Mouse (Mus musculus) embryonic facial prominence, embryonic 13.5 days (tissue): ENCODE results near the gene Prps1. TPM values are rescaled to one million over a fixed set of nuclear protein-coding genes. Genes with fewer than 3 reads are reported as not detected.
"Not testable (repeated sequence)": the region's sequence is repeated elsewhere in the genome, so short reads cannot be mapped to it uniquely, and the experiment has no call there.

ENCODE experiments used
- ATAC-seq: fragments of 200-750 bp; cut with Nextera tagmentation; 2 replicates; pipeline ENCODE4 v1.8.0; 2017; ENCODE audit warnings: low read depth; ENCODE audit not compliant: insufficient number of reproducible peaks, insufficient read depth, low FRiP score, low TSS enrichment
- H3K27ac ChIP-seq: fragments of 300-500 bp; sonication (generic); 2 replicates; pipeline ENCODE4 v1.5.1; 2015; ENCODE audit warnings: moderate library complexity, mild to moderate bottlenecking, inconsistent platforms
- H3K27me3 ChIP-seq: fragments of 300-500 bp; sonication (generic); 2 replicates; pipeline ENCODE4 v1.6.1; 2015; ENCODE audit warnings: mild to moderate bottlenecking, inconsistent platforms
- H3K36me3 ChIP-seq: fragments of 300-500 bp; sonication (generic); 2 replicates; pipeline ENCODE4 v1.6.1; 2015; ENCODE audit warnings: mild to moderate bottlenecking, inconsistent platforms
- H3K4me1 ChIP-seq: fragments of 300-500 bp; sonication (generic); 2 replicates; pipeline ENCODE4 v1.6.1; 2015; ENCODE audit warnings: inconsistent platforms
- H3K4me2 ChIP-seq: fragments of 300-500 bp; sonication (generic); 2 replicates; pipeline ENCODE4 v1.6.1; 2015; ENCODE audit warnings: moderate library complexity, mild to moderate bottlenecking, inconsistent platforms
- H3K4me3 ChIP-seq: fragments of 300-500 bp; sonication (generic); 2 replicates; pipeline ENCODE4 v1.5.1; 2015; ENCODE audit warnings: mild to moderate bottlenecking, inconsistent platforms
- H3K9ac ChIP-seq: fragments of 300-500 bp; sonication (generic); 2 replicates; pipeline ENCODE4 v1.6.1; 2015; ENCODE audit warnings: mild to moderate bottlenecking, inconsistent platforms
- H3K9me3 ChIP-seq: fragments of 300-500 bp; sonication (generic); 2 replicates; pipeline ENCODE4 v1.6.1; 2016; ENCODE audit warnings: inconsistent platforms
- WGBS: fragments of 180-500 bp; shearing (Covaris S2); methylation state at CpG from one replicate; pipeline ENCODE4 v1.1.7; 2015; ENCODE audit warnings: mixed read lengths; 5-methylcytosine and 5-hydroxymethylcytosine counted together
- polyA plus RNA-seq: library from polyadenylated mRNA; unstranded; fragments of >200 nt; fragmentation: Nextera tagmentation; extraction: Ambion mirVana; gene quantifications from 2 replicates; pipeline ENCODE4 v1.2.1, GENCODE M21; 2015

The Prps1 gene
- polyA plus RNA-seq, 1 experiment from 2014 or later, result 54.6 TPM

DNA sequence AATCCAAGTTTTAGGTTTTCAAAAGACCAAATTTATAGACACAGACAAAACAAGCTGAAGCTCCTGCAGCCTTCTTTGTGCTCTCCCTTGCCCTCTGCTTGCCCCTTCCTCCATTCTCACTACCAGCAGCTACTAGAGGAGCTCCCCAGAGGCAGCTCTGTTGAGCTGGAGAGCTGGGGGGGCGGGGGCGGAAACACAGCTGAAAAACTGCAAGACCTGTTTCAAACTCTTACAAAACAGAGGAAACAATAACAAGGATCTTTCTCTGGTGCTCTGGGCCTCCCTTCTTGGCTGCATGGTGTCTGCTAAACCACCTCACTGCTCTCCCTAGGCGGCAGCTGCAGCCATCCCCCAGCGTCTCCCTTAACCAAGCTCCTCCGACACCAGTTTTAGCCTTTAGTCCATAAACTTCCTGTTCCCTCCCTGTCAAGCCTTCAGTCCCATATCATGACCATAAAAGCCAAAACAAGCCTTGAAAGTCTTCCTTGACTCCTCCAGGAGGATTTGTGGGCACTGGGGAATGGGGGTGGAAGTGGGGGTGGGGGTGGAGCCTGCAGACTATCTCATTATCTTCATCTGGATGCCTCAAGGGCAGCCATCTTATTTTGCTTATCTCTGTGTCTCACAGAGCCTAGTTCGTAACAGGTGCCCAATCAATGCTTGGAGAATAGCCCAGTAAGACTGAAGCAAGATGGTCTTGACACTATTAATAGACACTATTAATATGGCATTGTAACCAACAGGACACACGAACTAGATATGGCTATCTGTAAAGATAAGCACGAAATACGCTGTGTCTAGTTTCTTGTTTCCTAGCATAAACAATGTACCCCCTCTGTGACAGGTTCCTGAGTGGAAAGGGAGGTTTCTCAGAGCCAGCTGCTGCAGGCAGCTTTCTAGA lies 45.2 kb downstream of the Prps1 start:
- H3K36me3 ChIP-seq, result no peaks in the 10 kb centered on the region
- H3K9me3 ChIP-seq, result no peaks in the 10 kb centered on the region
- 62% methylated on average over 9 of the region's 9 CpGs for whole genome bisulfite sequencing
- no peak overlapping the region for H3K9ac ChIP-seq
- 0 out of 2 replicates have a peak, but pooled peaks cover 6% of the 10 kb centered on the region for H3K4me1 ChIP-seq
- no peak for ATAC-seq
- peaks cover 19% of the 10 kb centered on the region for H3K27me3 ChIP-seq
- no peak overlapping the region for H3K27ac ChIP-seq
- no peak overlapping the region for H3K4me2 ChIP-seq
- H3K4me3 ChIP-seq, result no peak overlapping the region

DNA sequence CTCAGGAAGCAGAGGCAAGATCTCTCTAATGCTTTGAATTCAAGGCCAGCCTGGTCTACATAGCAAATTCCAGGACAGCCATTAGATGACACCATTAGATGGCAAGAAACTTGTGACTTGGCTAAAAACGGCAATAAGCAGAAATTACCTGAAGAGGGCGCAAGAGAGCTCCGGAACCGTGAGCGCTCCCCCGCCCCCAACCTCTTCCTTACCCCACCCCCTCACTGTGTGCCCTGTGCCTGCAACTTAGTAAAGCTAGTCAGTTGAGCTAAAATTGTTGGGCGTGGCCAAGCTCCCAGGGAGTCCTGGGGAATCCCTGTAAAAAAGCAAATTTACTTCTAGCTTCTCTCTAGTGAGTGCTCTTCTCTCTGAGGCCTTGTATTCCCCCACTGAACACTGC lies 47.5 kb downstream of the Prps1 start:
- no peak overlapping the region for H3K4me2 ChIP-seq
- H3K36me3 ChIP-seq, result no peaks in the 10 kb centered on the region
- no peak overlapping the region for H3K27ac ChIP-seq
- H3K27me3 ChIP-seq, result peaks cover 29% of the 10 kb centered on the region
- H3K4me3 ChIP-seq, result no peak overlapping the region
- 19% methylated on average over 7 of the region's 7 CpGs for WGBS
- H3K4me1 ChIP-seq, result 0 out of 2 replicates have a peak, but pooled peaks cover 6% of the 10 kb centered on the region
- no peak overlapping the region for H3K9ac ChIP-seq
- no peaks in the 10 kb centered on the region for H3K9me3 ChIP-seq
- no peak for ATAC-seq

DNA sequence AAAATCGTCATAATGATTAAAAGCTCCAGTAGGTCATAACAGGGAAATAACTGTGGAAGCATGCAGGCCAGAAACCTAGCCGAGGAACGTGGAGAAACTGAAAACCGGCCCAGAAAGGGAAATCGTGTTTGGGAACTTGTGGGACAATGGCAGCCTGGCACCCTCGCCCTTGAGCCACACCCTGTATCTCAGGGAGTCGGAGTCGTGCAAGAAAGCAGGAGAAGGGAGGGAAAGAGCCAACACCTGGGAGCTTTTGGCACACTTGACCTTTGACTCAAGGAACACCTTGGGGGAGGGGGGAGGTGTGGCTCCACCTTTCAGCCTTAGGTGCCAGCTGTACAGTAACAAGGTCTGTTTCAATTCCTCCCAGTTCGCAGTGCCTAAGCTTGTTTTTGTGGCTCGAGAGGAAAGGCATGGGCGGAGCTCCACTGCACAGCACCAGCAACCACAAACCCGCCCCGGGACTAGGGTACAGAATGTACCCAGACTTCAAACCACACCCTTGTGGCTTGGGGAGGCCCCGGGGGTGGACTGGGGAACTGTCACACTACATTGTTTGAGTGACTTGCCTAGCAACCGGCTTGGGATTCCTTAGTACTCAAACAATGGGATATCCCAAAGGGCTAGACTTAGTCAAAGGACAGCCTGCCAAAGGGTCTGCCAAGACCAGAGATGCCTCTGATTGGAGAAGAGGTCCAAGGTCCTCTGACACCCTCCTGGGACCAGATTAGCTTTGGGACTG lies 49.3 kb downstream of the Prps1 start:
- Histone ChIP-seq H3K27ac (no peak overlapping the region), H3K4me2 (no peak overlapping the region), H3K9me3 (no peaks in the 10 kb centered on the region), H3K27me3 (peaks cover 34% of the 10 kb centered on the region), H3K4me3 (no peak overlapping the region), H3K9ac (no peak overlapping the region), H3K4me1 (peaks cover 7% of the 10 kb centered on the region; the same call in 1 of the 2 replicates), H3K36me3 (no peaks in the 10 kb centered on the region)
- WGBS, result 42% methylated on average over 15 of the region's 15 CpGs
- ATAC-seq, result 0 out of 2 replicates have a peak, but pooled peaks have one; percentile 72

DNA sequence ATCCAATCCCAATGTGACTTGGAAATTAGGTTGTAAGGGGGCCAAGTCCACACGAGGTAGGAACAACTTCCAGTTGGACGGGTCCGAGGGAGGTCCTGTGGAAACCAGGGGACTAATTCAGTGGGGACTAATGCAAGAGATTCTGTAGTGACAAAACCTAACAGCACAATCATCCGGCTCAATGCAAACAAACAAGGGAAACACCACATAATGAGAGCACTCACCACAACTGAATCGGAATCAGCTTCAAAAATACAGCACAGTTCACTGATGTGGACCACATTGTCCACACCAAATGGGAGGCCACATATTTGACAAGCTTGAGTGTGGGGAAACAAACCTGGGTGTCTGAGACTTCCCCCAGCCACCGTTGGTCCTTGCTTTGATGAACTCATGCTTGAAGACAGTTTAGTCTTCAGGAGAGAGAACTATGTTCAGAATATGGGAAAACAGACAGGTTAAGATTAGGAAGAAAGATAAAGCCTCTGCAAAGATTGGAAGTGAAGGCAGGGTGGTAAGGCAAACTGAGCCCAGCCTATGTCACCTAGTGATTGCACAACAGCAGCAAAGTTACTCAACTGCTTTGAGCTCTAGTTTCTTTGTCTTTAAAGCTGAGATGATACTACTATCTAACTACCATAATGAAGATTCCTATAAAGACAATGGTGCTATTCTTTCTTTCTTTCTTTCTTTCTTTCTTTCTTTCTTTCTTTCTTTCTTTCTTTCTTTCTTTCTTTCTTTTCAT lies 50.2 kb downstream of the Prps1 start:
- Histone ChIP-seq H3K27me3 (peaks cover 34% of the 10 kb centered on the region), H3K4me1 (peaks cover 12% of the 10 kb centered on the region; the same call in 1 of the 2 replicates), H3K9me3 (no peaks in the 10 kb centered on the region), H3K36me3 (no peaks in the 10 kb centered on the region), H3K4me3 (no peak overlapping the region), H3K4me2 (no peak overlapping the region), H3K27ac (no peak overlapping the region), H3K9ac (no peak overlapping the region)
- ATAC-seq, result no peak
- WGBS, result 75% methylated on average over 6 of the region's 6 CpGs

DNA sequence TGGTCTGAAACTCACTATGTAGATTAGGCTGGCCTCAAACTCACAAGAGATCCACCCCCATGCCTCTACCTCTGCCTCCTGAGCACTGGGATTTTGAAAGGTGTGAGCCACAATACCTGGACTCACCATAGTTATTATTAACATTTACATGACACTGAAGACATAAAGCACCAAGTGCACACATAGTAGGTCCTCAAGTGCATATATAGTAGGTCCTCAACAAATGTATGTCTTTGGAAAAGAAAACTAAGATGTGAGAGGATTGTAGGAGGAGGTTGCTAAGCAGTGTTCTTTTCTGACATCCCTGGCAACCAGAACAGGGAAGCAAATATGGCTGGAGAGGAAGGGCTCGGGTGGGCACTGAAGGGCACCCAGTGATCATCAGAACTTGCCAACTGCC lies 51.0 kb downstream of the Prps1 start:
- H3K4me3 ChIP-seq, result no peak overlapping the region
- no peaks in the 10 kb centered on the region for H3K9me3 ChIP-seq
- H3K36me3 ChIP-seq, result no peaks in the 10 kb centered on the region
- no peak overlapping the region for H3K9ac ChIP-seq
- no peak overlapping the region for H3K4me2 ChIP-seq
- peaks cover 38% of the 10 kb centered on the region for H3K27me3 ChIP-seq
- WGBS, result 80% methylated on average over 1 of the region's 1 CpGs
- no peak for ATAC-seq
- no peak overlapping the region for H3K27ac ChIP-seq
- peaks cover 12% of the 10 kb centered on the region; the same call in 1 of the 2 replicates for H3K4me1 ChIP-seq

DNA sequence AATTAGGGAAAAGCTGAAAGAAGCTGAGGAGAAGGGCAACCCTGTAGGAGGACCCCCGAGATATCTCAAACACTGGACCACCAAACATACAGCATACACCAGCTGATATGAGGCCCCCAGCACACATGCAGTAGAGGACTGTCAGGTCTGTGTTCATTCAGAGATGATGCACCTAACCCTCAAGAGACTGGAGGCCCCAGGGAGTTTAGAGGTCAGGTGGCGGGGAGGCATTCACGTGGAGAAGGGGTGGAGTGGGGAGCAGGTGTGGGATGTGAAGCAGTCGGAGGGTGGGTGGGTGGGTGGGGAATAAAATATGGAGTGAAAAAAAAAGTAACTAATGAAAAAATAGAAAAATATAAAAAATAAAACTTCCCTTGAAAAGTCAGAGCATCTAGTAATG lies 52.4 kb downstream of the Prps1 start:
- not testable (repeated sequence) for H3K4me2 ChIP-seq, H3K4me3 ChIP-seq, H3K9ac ChIP-seq, ATAC-seq, H3K9me3 ChIP-seq, H3K27ac ChIP-seq, H3K36me3 ChIP-seq
- Histone ChIP-seq H3K4me1 (peaks cover 12% of the 10 kb centered on the region; the same call in 1 of the 2 replicates), H3K27me3 (peaks cover 48% of the 10 kb centered on the region)
- WGBS, result 87% methylated on average over 4 of the region's 4 CpGs

DNA sequence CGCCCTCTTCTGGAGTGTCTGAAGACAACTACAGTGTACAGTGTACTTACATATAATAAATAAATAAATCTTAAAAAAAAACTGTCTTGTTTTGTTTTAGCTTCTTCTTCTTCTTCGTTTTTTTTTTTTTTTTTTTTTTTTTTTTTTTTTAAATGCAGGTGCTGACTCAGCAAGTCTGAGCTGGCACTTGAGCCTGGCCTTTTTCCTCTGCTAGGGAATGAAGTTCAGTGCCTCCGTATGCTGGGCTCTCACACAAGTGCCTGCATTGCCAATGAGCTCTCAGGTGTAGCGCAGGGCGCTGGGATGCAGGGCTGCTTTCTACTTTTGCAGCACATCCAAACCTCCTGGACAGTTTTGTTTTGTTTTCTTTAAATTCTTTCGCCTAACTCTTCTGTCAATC lies 53.4 kb downstream of the Prps1 start:
- H3K36me3 ChIP-seq, result no peaks in the 10 kb centered on the region
- 45% methylated on average over 6 of the region's 6 CpGs for WGBS
- H3K9ac ChIP-seq, result no peak overlapping the region
- H3K4me1 ChIP-seq, result peaks cover 12% of the 10 kb centered on the region; the same call in 1 of the 2 replicates
- H3K4me2 ChIP-seq, result no peak overlapping the region
- peaks cover 58% of the 10 kb centered on the region for H3K27me3 ChIP-seq
- H3K27ac ChIP-seq, result peak overlapping the region; percentile 28; the same call in 1 of the 2 replicates
- H3K9me3 ChIP-seq, result no peaks in the 10 kb centered on the region
- H3K4me3 ChIP-seq, result no peak overlapping the region
- ATAC-seq, result no peak

DNA sequence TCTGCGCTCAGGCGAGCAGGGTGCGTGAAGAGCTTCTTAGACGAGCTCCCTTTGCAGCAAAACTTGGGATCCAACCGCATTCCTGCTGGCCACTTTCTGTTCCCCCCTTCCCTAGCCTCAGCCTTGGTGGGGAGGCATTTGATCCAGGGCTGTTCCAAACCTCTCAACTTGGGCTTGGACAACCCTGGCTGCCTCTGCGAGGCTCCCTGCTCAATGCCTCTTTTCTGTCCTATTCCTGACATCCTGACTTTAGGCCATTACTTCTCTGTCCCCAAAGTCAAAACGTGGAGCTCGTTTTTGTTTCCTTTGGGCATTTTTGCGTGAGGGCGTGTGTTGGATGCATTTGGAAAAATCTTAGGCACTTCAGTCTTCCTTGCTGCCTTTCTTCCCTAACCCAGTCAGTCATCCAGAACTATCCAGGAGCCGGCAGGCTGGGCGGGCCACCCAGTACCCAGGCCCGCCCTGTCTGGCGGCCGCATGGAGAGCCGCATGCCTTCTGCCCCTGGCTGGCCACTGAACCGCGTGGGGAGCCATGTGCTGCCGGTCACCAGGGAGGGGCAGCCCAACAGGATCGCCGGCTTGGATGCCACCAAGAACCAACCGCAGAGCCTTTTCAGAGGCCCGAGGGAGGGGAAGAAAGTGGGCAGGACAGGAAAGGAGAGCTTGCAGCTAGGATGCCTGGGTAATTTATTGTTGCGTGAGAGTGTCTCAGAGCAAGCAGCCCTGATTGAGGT lies 54.5 kb downstream of the Prps1 start:
- H3K27ac ChIP-seq, result peak overlapping the region; percentile 83
- 41% methylated on average over 24 of the region's 24 CpGs for WGBS
- ATAC-seq, result no peak
- no peaks in the 10 kb centered on the region for H3K36me3 ChIP-seq
- peak overlapping the region; percentile 52; the same call in 1 of the 2 replicates for H3K9ac ChIP-seq
- H3K9me3 ChIP-seq, result no peaks in the 10 kb centered on the region
- peaks cover 7% of the 10 kb centered on the region; the same call in 1 of the 2 replicates for H3K4me1 ChIP-seq
- peak overlapping the region; percentile 50 for H3K4me2 ChIP-seq
- H3K4me3 ChIP-seq, result peak overlapping the region; percentile 16; the same call in 1 of the 2 replicates
- H3K27me3 ChIP-seq, result peaks cover 63% of the 10 kb centered on the region

DNA sequence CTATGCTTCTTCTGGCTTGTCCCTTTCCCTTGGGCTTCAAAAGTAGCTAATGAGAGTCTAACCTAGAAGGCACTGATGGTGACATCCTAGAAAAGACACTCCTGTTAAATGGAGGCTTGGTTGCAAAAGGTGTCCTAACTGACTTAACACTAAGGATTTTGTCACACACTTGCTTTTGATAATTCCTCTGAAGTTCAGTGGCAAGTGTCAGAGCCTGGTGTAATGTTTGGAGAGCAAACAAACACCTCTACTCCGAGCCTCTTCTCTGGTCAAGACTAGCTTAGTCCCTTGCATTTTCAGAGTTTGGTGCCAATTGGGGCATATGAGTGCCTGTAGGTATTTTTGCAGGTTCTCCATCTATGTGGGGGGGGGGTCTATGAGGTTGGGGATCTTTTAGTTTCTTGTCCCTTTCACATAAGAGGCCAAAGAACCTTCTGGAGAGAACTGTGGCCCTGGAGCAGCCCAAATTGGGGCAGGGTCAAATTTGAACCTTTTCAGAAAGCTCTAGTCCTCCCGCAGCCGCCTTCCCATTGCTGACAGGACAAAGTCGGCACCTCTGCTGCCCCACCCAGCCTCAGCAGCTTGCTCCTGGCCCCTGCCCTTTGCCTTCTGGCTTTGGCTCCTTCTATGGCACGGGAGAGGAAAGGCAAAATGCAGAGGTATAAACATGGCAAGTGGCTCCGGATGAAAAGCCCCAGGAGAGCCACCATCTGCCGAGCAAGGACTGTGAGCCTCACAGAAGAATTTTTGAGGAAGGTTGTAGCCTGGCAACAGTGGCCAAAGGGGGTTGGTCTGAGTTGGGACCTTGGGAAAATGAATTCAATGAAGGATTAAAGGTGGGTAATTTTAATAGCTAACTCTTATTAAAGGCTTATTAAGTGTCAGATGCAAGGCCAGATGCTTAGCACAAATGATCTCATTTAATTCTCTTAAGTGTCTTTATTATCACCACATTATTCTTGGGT lies 55.6 kb downstream of the Prps1 start:
- H3K9ac ChIP-seq, result no peak overlapping the region
- peak overlapping the region; percentile 83 for H3K27ac ChIP-seq
- WGBS, result 62% methylated on average over 7 of the region's 7 CpGs
- H3K4me2 ChIP-seq, result peak overlapping the region; percentile 50; the same call in 1 of the 2 replicates
- ATAC-seq, result no peak
- no peaks in the 10 kb centered on the region for H3K36me3 ChIP-seq
- peaks cover 56% of the 10 kb centered on the region for H3K27me3 ChIP-seq
- H3K9me3 ChIP-seq, result no peaks in the 10 kb centered on the region
- H3K4me1 ChIP-seq, result peaks cover 7% of the 10 kb centered on the region; the same call in 1 of the 2 replicates
- no peak overlapping the region for H3K4me3 ChIP-seq

DNA sequence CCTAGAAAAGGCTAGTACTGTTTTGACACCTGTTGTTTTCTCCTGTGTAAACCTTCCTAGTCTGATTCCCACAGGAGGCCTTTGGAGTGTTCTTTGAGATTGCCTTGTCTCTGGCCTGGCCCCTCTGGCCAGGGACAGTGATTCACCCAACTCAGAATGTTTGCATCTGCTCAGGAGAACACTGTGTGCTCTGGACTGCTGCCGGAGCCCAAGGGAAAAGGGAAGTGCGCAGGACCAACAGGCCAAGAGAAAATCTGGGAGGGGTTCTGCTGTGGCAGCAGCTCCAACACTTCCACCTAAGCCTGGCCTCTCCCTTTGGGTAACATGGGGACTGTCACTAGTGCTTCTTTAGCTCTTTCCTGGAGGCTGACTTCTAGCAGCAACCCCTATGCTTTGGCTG lies 57.0 kb downstream of the Prps1 start:
- Histone ChIP-seq H3K4me1 (peaks cover 7% of the 10 kb centered on the region; the same call in 1 of the 2 replicates), H3K4me3 (no peak overlapping the region), H3K4me2 (no peak overlapping the region), H3K27ac (no peak overlapping the region), H3K9ac (no peak overlapping the region), H3K9me3 (no peaks in the 10 kb centered on the region), H3K36me3 (no peaks in the 10 kb centered on the region), H3K27me3 (peaks cover 63% of the 10 kb centered on the region)
- ATAC-seq, result no peak
- 90% methylated on average over 2 of the region's 2 CpGs for WGBS
